Mouse (Mus musculus) cerebellum, adult 2 months (tissue): Measurements from ENCODE around the gene Nop2. TPM values are rescaled to one million over a fixed set of nuclear protein-coding genes. Genes with fewer than 3 reads are reported as not detected.

Experiments used
- DNase-seq, 2 experiments: peaks; one replicate each; pipeline ENCODE4 v3.0.0; 2021
- H3K27ac ChIP-seq: fragments of 200-500 bp; 2 replicates; pipeline ENCODE4 v1.5.1; 2012; ENCODE audit warnings: low read length, control low read depth, inconsistent platforms; ENCODE audit not compliant: insufficient read depth
- H3K27me3 ChIP-seq: fragments of 200-500 bp; 2 replicates; pipeline ENCODE4 v1.6.1; 2012; ENCODE audit warnings: inconsistent platforms, mild to moderate bottlenecking, low read length, moderate library complexity; ENCODE audit not compliant: control insufficient read depth, insufficient read depth
- H3K4me1 ChIP-seq: fragments of 200-500 bp; 2 replicates; pipeline ENCODE4 v1.6.1; 2011; ENCODE audit warnings: low read length; ENCODE audit not compliant: control insufficient read depth, insufficient read depth
- H3K4me3 ChIP-seq: fragments of 200-500 bp; replicated peaks from 2 replicates; pipeline ENCODE3; 2011; ENCODE audit warnings: mild to moderate bottlenecking, low read depth, low read length, control low read depth; ENCODE audit not compliant: insufficient read depth
- CTCF ChIP-seq: fragments of 200-500 bp; IDR thresholded peaks from 2 replicates; pipeline ENCODE4 v1.5.1; 2011; ENCODE audit warnings: low read depth, mild to moderate bottlenecking, control low read depth, low read length, moderate library complexity, borderline replicate concordance; ENCODE audit not compliant: insufficient read depth
- POLR2A ChIP-seq: fragments of 200-500 bp; IDR thresholded peaks from 2 replicates; pipeline ENCODE4 v1.6.1; 2011; ENCODE audit warnings: low read length, control low read depth, borderline replicate concordance; ENCODE audit not compliant: insufficient read depth
- WGBS: fragments of 180-500 bp; shearing (Covaris S2); methylation state at CpG from one replicate; pipeline ENCODE4 v1.1.7; 2018; 5-methylcytosine and 5-hydroxymethylcytosine counted together
- polyA plus RNA-seq: library from polyadenylated mRNA; depleted of rRNA; stranded (reverse); fragments of >200 nt; gene quantifications from 2 replicates; pipeline ENCODE4 v1.2.3, GENCODE M21; 2012

Gene Nop2
- polyA plus RNA-seq, 1 experiment, result 24.5 TPM

DNA sequence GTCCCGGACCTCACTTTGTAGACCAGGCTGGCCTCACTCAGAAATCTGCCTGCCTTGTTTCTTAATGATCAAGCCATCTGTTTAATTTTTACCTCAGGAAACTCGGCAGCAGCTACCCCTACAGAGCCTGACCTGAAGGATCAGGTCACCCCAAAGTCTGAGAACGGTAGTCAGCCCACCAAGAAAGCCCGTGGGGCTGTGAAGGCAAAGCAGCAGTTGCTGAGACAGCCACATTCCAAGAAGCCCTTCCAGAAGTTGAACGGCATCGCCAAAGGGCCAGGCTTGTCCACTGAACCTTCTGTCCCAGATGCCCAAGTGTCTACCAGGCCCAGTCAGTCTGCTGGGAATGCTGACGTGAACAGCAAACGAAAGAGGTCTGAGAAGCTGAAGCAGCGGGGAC is 12.2 kb downstream of the Nop2 start:
- H3K27me3 ChIP-seq, result no peaks in the 10 kb centered on the region
- no peak overlapping the region for H3K27ac ChIP-seq
- peaks cover 19% of the 10 kb centered on the region for H3K4me1 ChIP-seq
- no peak overlapping the region for H3K4me3 ChIP-seq
- 82% methylated on average over 9 of the region's 9 CpGs for WGBS
- TF ChIP-seq POLR2A, result no peak
- TF ChIP-seq CTCF, result no peak
- DNase-seq, result no peak

GRCm38 (mm10) chr6:125145001-125145400 is 13.3 kb downstream of the Nop2 start, which contains the start of gene Iffo1:
Gene Iffo1 (plus strand): TSS chr6:125145241.
- H3K4me1 ChIP-seq, result peaks cover 28% of the 10 kb centered on the region
- TF ChIP-seq POLR2A (peak; percentile 92), CTCF (peak; percentile 47; the same call in 1 of the 2 replicates)
- H3K4me3 ChIP-seq, result peak within 1 kb of the TSS; percentile 72
- DNase-seq, result peak; percentile 93 to 96
- H3K27me3 ChIP-seq, result no peaks in the 10 kb centered on the region
- under 1% methylated on average over 16 of the region's 16 CpGs for WGBS
- peak within 1 kb of the TSS; percentile 69 for H3K27ac ChIP-seq

- Histone ChIP-seq H3K4me1 (peaks cover 28% of the 10 kb centered on the region), H3K27ac (peak overlapping the region; percentile 69), H3K27me3 (no peaks in the 10 kb centered on the region), H3K4me3 (peak overlapping the region; percentile 72)
- no peak for TF ChIP-seq POLR2A
- no peak for TF ChIP-seq CTCF
- peak; percentile 63 to 71 for DNase-seq
- WGBS, result under 1% methylated on average over 35 of the region's 35 CpGs
These were observed 13.8 kb downstream of the Nop2 start for GRCm38 (mm10) chr6:125145479-125145951.

DNA sequence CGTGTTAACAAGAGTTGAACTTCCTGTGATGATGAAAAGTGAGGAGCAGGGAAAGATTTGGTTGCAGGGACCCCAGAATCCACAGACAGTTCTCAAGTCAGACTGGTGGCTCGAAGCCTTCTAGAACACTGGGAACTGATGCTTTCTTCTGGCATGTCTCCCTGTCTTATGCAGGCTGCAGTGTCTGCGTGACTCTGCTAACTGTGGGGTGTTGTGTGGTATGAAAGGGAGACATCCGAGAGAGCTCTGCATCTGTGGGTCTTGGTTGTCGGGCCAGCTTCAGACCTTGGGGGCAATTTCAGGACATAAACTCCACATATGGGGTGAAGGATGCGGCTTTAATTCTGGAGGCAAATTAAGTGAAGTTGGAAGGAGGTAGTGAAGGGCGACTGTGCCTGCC is 14.4 kb downstream of the Nop2 start:
- WGBS, result 11% methylated on average over 7 of the region's 7 CpGs
- peak overlapping the region; percentile 72 for H3K4me3 ChIP-seq
- peak overlapping the region; percentile 89; the same call in 1 of the 2 replicates for H3K27ac ChIP-seq
- no peaks in the 10 kb centered on the region for H3K27me3 ChIP-seq
- DNase-seq, result no peak
- TF ChIP-seq POLR2A, result no peak
- TF ChIP-seq CTCF, result no peak
- peaks cover 28% of the 10 kb centered on the region for H3K4me1 ChIP-seq

DNA sequence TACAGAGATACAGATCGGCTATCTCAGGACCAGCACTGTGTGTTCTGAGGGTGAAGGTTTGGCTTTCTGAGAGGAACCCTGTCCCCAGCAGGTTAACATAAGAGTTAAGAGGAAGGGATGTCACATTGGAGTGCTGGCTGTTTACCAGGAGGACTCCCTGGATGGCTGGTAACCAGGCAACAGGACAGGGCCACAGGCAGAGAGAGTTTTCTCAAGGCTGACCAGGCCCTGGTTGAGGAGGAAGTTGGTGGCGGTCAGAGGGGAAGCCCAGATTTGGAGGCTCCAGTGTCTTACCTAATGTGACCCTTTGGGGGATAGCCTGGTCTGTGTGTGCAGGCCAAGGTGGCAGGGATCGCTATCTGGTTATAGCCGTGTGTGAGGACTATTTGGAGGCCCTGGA is 15.1 kb downstream of the Nop2 start:
- Histone ChIP-seq H3K27me3 (no peaks in the 10 kb centered on the region), H3K4me3 (peak overlapping the region; percentile 72), H3K27ac (peak overlapping the region; percentile 89), H3K4me1 (peaks cover 28% of the 10 kb centered on the region)
- TF ChIP-seq CTCF (no peak), POLR2A (no peak)
- peak in 1 of 2 experiments; percentile 65 for DNase-seq
- 12% methylated on average over 4 of the region's 4 CpGs for WGBS

DNA sequence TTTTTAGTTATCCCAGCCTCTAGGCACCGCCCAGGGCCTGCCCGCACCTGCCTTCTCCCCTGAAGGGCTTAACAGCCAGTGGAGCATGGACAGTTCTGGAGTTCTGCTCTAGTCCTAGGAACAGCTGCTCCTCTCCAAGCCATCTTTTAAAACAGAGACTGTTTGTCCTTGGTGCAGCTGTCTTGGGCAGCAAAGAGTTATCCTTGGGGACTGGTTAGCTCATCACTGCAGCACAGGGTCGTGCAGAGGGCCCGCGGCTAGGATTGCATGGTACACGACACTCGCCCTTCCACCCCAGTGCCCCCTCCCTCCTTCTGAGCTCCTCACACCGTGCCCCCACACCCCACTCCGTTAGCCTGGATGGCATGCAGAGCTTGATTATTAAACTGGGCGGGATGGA is 15.6 kb downstream of the Nop2 start:
- Histone ChIP-seq H3K27ac (peak overlapping the region; percentile 89), H3K4me3 (peak overlapping the region; percentile 72), H3K27me3 (no peaks in the 10 kb centered on the region), H3K4me1 (peaks cover 28% of the 10 kb centered on the region)
- no peak for TF ChIP-seq CTCF
- no peak for TF ChIP-seq POLR2A
- peak in 1 of 2 experiments; percentile 36 for DNase-seq
- 10% methylated on average over 10 of the region's 10 CpGs for WGBS

GRCm38 (mm10) chr6:125148251-125148925 is 16.7 kb downstream of the Nop2 start:
- Histone ChIP-seq H3K27ac (peak overlapping the region; percentile 89), H3K27me3 (no peaks in the 10 kb centered on the region), H3K4me1 (peaks cover 28% of the 10 kb centered on the region), H3K4me3 (peak overlapping the region; percentile 72)
- DNase-seq, result peak; percentile 65 to 72
- WGBS, result 8% methylated on average over 18 of the region's 18 CpGs
- TF ChIP-seq CTCF, result no peak
- TF ChIP-seq POLR2A, result peak; percentile 8; the same call in 1 of the 2 replicates
